Mouse (Mus musculus) gastrocnemius, postnatal 36 days (tissue): ENCODE data around the gene Nmt1. TPM values are rescaled to one million over a fixed set of nuclear protein-coding genes. Genes with fewer than 3 reads are reported as not detected.

Source experiments
- DNase-seq, 2 experiments: peaks; one replicate each; pipeline ENCODE4 v3.0.0; 2022
- intact Hi-C: fragments of 180-260 bp; cut with DNase I; formaldehyde crosslinking; loops from one replicate; pipeline ENCODE4 v1.15.1; 2025
- total RNA-seq, 2 experiments: library from RNA; stranded (reverse); gene quantifications; 2 replicates each; pipeline ENCODE4 v1.2.3; 2021

The Nmt1 gene
- total RNA-seq, 2 experiments from 2014 or later = 44.6 to 47.2 TPM

- intact Hi-C loops = loop anchor here (1.0 to 10.0 kb wide), 2 partner anchors 57 to 223 kb away; no protein-coding TSS in a partner anchor
- DNase-seq = peak; percentile 58 to 75
Observed at GRCm38 (mm10) chr11:103101866-103102501, 74.0 kb downstream of the Nmt1 start.

- intact Hi-C loops = loop anchor here (1.0 to 10.0 kb wide), 2 partner anchors 56 to 222 kb away; no protein-coding TSS in a partner anchor
- DNase-seq = peak; percentile 96 to 99
Observed at GRCm38 (mm10) chr11:103102725-103103349, 74.8 kb downstream of the Nmt1 start.

GRCm38 (mm10) chr11:103103621-103104020 lies 75.6 kb downstream of the Nmt1 start:
- no peak for DNase-seq
- intact Hi-C loops = loop anchor here (10.0 kb wide), 1 partner anchor 221 kb away; no protein-coding TSS in a partner anchor

GRCm38 (mm10) chr11:103104469-103104868 lies 76.5 kb downstream of the Nmt1 start:
- DNase-seq = no peak
- intact Hi-C loops = loop anchor here (10.0 kb wide), 1 partner anchor 220 kb away; no protein-coding TSS in a partner anchor

GRCm38 (mm10) chr11:103105180-103105725 lies 77.3 kb downstream of the Nmt1 start:
- intact Hi-C loops = loop anchor here (10.0 kb wide), 1 partner anchor 220 kb away; no protein-coding TSS in a partner anchor
- no peak for DNase-seq

- intact Hi-C loops = loop anchor here (10.0 kb wide), 1 partner anchor 219 kb away; no protein-coding TSS in a partner anchor
Observed at GRCm38 (mm10) chr11:103105810-103106209, 77.8 kb downstream of the Nmt1 start.

GRCm38 (mm10) chr11:103106386-103106785 lies 78.4 kb downstream of the Nmt1 start:
- DNase-seq = no peak
- intact Hi-C loops = loop anchor here (10.0 kb wide), 1 partner anchor 218 kb away; no protein-coding TSS in a partner anchor

More at GRCm38 (mm10) chr11:103105810-103106209, 77.8 kb downstream of the Nmt1 start:
- DNase-seq = no peak

- intact Hi-C loops = no loop called here
- no peak for DNase-seq
Observed at GRCm38 (mm10) chr11:103111301-103111700, 83.3 kb downstream of the Nmt1 start.

GRCm38 (mm10) chr11:103111881-103112551 lies 84.0 kb downstream of the Nmt1 start:
- intact Hi-C loops = no loop called here
- DNase-seq = peak; percentile 77 to 80

- intact Hi-C loops = no loop called here
Observed at GRCm38 (mm10) chr11:103112552-103112912, 84.5 kb downstream of the Nmt1 start.

GRCm38 (mm10) chr11:103113005-103113404 lies 85.0 kb downstream of the Nmt1 start:
- no peak for DNase-seq
- intact Hi-C loops = no loop called here

More at GRCm38 (mm10) chr11:103112552-103112912, 84.5 kb downstream of the Nmt1 start:
- no peak for DNase-seq

GRCm38 (mm10) chr11:103113771-103114170 lies 85.8 kb downstream of the Nmt1 start:
- intact Hi-C loops = no loop called here
- DNase-seq = no peak

- DNase-seq = no peak
- intact Hi-C loops = no loop called here
Observed at GRCm38 (mm10) chr11:103114270-103114943, 86.4 kb downstream of the Nmt1 start.

- intact Hi-C loops = loop anchor here (1.0 to 2.0 kb wide), 2 partner anchors 17 to 43 kb away; partner anchors contain the start of gene Hexim2
- DNase-seq = peak; percentile 65 to 79
Observed at GRCm38 (mm10) chr11:103115163-103116007, 87.4 kb downstream of the Nmt1 start.

GRCm38 (mm10) chr11:103116008-103116818 lies 88.2 kb downstream of the Nmt1 start, which contains the start of gene Hexim1:
TSS of gene Hexim1 (plus strand) at chr11:103116231.
- DNase-seq = peak; percentile 99 to 100
- intact Hi-C loops = loop anchor here (1.0 to 2.0 kb wide), 2 partner anchors 16 to 43 kb away; partner anchors contain the start of gene Hexim2

GRCm38 (mm10) chr11:103116959-103117590 lies 89.1 kb downstream of the Nmt1 start:
- intact Hi-C loops = loop anchor here (1.0 to 2.0 kb wide), 2 partner anchors 15 to 42 kb away; partner anchors contain the start of gene Hexim2

GRCm38 (mm10) chr11:103117591-103118009 lies 89.6 kb downstream of the Nmt1 start:
- no peak for DNase-seq
- intact Hi-C loops = loop anchor here (2.0 kb wide), 1 partner anchor 41 kb away; no protein-coding TSS in a partner anchor

More at GRCm38 (mm10) chr11:103116959-103117590, 89.1 kb downstream of the Nmt1 start:
- peak; percentile 69 to 75 for DNase-seq
